Mouse (Mus musculus): Measurements from ENCODE around the gene Atp8b2.

GRCm38 (mm10) chr3:89998612-89999054 lies 35.3 kb upstream of the Atp8b2 start, which contains the start of gene Hax1:
- TF ChIP-seq EP300 (IDR thresholded peaks at IDR 0.05; ENCODE audit: low read depth): no peak; the same call in 1 of the 2 replicates
- TF ChIP-seq CTCF (IDR thresholded peaks at IDR 0.05; ENCODE audit: low read depth): peak; percentile 14
